Mouse (Mus musculus) adrenal gland, postnatal 25 days (tissue): ENCODE data around the gene Opcml. TPM values are rescaled to one million over a fixed set of nuclear protein-coding genes. Genes with fewer than 3 reads are reported as not detected.

Source experiments
- DNase-seq: peaks from one replicate; pipeline ENCODE4 v3.0.0; 2021; ENCODE audit warnings: mixed read lengths
- total RNA-seq: library from RNA; stranded (reverse); gene quantifications from 2 replicates; pipeline ENCODE4 v1.2.3, GENCODE M21; 2021

The Opcml gene
- total RNA-seq, 1 experiment from 2014 or later: 1.1 TPM

DNA sequence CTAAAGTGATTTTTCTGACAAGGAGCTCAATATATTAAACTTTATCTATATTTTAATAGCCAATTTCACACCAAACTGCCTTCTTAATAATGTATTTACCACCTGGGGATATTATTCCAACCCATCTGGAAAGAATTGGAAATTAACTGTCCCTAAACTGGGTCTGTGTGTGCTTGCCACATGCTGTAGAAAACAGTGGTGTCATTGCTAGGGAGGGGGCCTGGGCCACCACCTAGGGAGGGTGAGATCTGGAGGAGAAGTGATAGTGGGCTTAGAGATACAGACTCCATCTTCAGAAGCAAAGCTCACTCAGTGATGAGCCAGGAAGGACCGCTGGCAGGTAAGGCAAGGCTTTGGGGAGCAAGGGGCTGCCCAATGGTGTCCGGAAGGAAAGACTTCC is 537.9 kb downstream of the Opcml start:
- no peak for DNase-seq

DNA sequence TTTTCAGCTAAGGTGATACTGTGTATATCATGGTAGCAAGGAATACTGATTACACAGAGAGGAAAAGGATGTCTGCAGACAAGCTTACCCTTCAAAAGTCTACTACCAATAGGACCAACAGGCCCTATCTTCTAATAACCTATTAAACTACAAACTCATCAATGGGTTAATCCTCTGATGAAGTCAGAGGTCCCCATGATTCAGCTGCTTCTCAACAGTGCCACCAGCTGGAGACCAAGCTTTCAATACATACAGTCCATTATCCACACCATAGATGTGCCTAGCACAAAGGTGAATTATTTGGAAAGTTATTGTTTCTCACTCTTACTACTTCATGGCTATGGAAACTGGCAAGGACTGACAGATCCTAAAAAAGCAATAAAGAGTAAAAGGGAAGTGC is 538.9 kb downstream of the Opcml start:
- DNase-seq: peak; percentile 16

DNA sequence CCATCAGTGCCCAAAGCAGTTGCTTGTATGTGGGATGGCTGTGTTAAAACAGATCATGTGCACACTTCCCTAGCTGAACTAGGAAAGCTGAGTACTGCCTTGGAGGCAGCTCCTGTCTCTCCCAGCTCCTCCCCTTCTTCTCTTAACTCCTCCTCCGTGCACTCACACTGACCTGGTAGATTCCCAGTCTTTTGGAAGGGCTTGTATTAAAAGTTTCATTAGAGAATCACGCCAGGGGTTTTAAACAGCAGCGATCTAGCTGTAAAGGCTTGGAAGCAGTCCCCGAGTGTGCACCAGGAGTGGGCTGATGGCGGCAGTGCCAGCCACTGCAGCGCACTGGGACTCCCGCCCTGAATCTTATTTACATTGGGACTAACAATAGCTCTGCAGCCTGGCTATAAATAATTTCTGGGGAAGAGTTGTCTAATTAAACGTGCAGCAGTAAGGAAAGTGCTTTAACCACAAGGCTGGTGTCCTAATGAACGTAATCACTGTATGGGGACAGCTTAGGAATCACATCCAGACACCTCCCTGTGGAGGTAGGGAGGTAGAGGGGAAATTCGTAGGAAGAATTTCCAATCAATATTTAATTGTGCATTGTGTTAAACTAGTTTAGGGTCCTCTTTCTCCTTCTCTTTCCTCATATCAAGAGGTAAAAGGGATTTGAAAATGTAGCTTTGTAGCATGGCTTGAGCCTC is 546.1 kb downstream of the Opcml start:
- DNase-seq: no peak

DNA sequence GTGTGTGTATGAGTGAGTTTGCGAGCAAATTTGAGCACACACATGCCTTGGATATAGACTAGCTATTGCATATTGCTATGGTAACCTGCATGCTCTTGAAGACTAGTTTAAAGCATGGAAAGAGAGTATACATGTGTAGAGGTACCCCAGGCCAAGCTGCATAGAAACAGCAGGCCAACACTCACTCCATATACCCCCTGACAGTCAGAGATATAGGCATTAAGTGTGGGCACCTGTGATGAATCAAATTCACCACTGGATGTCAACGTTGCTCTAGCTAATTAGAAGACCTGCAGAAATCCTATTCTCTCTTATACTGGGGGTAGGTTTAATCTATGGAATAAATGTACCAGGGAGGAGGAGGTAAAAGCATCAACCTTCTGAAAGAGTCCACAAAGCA is 547.3 kb downstream of the Opcml start:
- no peak for DNase-seq

DNA sequence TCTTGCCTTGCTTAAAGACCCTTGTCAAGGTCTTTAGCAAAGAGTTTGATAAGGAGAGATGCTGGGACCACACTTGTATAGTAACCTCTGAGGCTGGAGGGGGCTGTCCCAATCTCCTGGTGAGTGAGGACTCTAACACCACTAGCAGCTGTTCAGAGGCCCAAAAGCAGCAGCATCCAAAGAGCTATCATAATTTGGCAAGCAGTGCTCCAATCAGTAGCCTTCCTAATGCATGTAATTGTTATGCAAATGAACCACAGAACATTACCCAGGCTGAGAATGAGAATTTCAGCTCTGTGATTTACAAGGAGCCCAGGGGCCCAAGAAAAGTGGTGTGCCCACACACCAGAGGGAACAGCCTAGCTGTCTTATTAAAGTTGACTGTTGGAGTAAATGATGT is 564.4 kb downstream of the Opcml start:
- no peak for DNase-seq

DNA sequence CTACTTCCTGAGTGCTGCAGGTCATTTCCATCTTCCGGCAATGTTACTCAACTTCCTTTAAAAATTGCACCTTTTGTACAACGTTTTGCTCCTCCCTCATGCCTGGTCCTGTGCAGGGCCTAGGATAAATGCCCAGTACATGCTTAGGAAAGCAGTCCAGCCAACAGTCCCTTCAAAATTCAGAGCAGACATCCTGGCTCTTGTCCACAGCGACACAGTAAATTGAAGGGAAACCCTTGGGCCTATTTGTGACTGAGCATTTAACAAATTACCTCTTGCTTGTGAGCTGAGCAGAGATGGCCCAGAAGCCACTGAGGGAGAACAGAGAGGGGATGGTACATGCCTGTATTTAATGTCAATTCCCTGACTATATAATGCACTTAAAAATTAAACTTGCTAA is 567.4 kb downstream of the Opcml start:
- no peak for DNase-seq

DNA sequence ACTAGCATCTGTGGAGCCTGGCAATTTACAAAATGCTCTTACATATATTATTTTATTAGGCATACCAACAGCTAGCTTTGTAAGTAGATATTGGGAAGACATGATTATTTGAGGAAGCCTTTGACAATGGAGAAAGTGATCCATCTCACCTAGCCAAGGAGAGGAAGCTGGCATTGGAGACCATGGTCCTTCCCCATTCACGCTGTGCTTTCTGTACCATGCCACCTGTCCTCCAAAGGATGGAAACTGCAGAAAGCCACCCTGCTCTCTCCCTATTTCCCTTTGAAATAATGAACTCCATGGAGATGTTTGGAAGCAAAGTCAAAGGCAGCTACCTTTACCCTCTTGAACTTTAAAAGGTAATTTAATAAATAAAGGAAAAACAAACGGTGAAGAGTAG is 570.1 kb downstream of the Opcml start:
- no peak for DNase-seq

DNA sequence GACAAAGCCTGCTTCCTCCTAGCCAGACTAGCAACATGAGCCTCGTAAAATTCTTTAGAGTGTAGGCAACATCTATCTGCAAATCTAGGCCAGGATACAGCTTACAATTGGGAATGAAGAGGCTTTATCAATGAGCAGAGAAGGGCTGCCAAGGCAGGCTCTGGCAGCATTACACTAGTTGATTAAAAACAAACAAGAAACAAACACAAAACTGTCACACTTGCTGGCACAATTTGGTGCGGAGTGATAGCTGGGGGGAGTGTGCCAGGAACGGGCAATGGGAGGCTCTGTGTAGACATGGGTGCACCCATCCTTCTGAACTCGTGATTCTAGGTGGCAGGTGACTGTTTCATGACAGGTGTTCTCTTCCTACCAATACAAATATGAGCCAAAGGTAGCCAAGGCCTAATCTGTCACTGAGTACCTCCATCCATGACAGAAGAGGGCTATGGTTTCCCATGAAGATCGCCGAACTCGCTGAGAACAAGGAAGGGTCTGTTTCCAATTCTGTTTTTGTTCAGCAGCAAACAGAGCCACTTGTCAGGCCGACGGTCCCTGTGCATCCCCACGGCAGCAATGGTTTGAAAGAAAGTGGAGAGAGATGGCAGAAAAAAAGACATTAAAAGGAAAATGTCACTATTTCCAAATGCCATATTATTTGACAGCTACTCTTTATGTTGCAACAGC is 574.0 kb downstream of the Opcml start:
- DNase-seq: no peak

DNA sequence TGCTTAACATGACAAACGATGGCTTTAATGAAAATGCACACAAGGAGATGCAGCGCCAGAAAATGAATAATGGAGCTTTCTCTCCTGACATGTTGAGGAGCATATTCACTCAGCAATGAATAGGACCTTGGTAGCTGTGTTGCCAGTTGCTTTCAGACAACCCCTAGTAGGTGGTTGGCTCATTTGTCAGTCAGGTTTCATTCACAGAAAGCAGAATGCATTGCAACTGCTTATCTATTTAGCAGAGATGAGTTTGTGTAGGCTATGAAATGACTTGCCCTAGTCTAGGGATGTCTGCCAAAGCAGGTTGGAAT is 574.5 kb downstream of the Opcml start:
- DNase-seq: no peak

DNA sequence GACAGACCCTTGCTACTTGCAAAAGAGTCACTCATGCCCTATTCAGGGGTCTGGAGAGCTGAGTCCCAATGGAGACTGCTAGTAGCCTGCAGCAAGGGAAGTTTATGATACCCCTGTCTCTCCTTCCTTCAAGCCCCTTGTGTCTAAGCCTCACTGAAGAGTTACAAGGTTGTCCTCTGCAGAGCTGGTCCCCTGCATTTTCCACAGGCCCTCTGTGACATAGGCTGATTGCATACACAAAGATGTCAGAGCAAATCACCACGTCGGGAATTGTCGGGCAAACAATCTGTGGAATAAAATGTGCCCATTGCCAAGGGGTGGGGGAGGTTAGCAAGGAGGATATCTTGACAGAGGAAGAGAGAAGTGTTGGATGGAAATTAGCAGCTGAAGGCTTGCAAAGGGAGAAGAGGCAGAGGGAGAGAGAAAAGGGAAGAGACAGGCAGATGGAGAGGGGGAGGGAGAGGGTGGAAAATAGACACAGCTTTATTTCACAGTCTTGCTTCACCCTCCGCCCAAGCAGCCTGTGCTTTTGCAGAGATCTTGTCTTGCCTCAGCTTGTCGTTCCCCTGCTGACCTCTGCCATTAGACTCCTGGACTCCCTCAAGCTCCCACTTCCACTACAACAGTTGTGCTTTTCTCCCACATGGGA is 596.1 kb downstream of the Opcml start:
- DNase-seq: no peak

DNA sequence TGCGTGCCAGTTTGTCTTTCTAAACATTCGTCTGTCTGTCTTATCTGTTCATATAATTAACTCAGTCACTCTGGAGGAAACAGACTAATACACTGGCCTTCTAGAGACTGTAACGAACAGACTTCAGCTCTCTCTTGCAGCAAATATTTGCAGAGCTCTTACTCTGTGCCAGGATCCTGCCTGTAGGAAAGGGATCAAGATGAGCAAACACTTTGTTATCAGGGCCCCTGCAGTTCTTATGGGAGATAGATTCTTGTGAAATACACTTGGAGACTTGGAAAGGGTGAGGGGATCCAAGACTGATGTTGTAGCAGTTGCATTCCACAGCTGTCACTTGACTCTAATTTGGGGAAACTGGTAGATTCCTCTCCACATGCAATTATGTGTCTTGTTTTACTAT is 604.6 kb downstream of the Opcml start:
- no peak for DNase-seq

DNA sequence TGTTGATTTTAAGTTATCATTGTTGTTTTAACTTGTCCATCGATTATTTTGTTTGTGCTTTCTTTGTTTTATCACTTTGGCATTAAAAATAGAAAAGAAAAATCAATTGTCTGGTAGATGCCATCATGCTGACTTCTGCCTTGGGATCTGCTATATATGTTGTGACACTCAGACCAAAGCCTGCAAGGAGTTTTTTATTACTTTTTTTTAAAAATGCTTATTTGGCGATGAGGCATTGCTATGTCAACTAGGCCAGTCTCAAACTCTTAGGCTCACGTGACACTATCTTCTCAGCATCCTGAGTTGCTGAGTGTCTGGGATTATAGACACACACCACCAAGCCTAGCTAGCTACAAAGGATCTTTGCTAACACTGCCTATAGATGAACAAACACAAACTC is 605.1 kb downstream of the Opcml start:
- DNase-seq: no peak

DNA sequence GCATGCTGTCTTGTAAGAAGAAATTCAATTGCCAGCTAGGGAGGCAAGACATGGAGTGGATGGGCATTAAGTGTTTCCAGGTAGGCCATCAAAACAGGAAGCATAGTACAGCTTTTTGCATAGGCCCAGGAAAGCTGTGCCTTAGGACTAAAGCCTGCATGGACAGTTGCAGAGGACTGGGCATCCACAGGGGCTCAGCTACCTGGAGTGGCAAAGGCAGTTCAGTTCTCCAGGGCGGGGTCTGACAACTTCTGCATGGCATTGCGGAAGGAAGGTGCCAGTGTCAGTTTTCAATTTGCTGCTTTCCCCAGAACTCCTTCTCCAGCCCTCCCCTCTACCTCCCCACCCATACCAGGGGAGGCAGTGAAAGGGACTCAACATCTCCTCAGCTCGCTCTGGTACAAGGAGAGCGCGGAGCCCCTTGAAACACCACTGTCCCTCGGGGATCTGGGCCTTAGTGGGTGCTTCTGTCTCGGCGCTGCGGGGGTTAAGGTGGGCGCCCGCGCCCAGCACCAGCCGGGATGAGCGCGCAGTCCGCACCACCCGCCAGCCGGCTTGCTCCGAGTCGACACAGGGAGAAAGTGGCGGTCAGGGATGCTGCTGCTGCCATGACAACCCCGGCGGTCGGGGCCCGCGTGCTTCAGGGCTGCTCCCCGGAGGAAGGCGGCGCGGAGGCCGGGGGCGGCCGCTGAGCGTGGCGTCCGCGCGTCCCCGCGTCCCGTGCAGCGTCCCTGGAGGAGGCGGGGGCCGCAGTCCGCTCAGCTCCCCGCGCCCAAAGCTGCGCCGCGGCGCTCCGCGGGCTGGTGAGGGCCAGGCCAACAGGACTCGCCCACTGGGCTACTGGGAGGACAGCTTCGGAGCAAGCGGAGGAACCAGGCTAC is 612.4 kb downstream of the Opcml start:
- DNase-seq: peak; percentile 43

DNA sequence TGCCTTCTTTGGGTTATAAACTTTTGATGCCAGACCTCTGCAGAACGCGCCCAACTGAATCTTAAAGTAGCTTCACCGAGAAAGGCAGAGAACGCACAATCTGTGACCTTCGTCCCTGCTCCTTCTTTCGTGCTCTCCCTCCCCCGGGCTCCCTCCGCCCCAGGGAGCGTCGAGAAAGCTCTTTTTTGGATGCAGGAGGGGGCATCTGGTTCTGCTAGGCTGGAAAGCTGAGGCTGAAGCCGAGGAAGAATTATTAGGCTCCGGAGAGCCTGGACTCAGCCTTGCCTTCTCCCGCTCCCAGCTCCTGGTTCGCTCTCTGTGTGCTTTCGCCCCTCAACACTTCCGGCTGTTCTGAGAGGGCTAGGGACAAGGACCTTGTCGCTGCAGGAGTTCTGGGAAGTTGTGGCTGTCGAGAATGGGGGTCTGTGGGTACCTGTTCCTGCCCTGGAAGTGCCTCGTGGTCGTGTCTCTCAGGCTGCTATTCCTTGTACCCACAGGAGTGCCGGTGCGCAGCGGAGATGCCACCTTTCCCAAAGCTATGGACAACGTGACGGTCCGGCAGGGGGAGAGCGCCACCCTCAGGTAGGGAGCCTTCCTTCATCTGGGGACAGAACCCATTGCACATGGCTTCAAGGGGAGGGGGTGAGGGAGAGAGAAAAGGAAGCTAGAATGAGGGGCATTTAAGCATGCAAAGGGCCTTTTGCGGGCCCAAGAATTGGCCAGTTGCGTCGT is 613.4 kb downstream of the Opcml start:
- peak; percentile 79 for DNase-seq

DNA sequence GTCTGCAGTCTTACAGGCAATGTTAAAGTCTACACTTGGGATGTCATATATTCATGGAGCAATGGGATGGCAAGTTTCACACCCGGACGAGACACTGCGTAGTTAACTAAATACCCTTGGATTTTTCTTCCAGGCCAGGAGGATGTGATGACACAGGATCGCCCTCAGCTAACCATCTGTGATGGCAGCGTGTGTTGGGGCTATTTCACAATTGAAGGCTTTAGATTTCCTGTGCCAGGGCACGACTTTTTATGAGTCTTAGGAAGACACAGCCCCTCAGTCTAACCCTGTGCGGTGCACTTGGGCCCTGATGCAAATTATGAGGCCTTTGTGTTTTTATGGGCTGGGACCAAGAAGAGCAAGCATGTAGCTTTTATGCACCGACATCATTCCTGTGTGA is 614.0 kb downstream of the Opcml start:
- DNase-seq: no peak

DNA sequence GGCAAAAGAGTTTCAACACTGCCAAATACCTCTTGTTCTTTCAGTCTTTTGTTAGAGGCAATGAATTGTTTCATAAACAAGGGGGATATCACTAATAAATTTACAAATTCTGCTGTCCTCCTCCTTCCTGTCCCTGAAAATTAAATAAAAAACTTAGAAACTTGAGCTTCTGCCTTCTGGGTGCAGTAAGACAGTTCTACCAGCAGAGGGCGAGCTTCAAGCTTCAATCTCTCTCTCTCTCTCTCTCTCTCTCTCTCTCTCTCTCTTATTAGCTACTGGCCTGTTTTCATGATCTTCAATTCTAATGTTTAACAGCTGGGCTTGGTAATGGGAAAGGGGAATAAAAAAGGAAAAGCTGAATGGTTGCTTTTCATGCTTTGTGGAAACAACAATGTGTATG is 615.2 kb downstream of the Opcml start:
- peak; percentile 15 for DNase-seq

DNA sequence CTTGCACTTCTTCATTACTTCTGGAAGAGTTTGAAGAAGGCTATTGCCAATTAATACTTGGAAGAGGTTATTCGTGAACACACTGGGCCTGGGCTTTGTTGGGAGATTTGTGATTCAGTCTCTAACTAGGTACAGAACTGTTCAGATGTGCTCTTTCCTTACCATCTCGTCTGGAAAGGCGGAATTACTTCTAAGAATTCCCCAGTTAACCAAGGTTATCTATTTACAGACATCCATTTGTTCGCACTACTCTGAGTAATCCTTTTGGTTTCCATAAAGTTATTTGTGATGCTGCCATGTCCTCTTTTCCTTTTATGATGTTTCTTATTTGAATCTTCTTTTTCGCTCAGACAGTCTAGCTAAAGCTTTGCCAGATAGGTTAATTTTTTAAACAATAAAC is 630.2 kb downstream of the Opcml start:
- DNase-seq: no peak

DNA sequence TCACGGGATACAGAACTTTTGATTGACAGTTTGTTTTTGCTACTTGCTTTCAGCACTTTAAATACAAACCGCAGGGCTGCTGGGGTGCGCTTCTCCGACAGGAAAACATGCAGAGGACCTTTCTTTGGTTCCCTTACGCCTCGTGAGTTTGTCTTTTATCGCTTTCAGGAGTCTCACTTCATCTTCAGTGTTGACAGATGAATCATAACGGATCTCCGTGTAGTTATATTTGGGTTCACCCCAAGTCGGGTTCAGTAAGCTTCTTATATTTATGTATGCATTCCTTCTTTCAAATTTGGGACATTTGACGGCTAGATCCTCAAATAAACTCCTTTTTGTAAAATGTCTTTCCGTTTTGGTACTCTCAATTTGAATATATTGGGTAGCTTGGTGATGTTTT is 632.8 kb downstream of the Opcml start:
- no peak for DNase-seq

DNA sequence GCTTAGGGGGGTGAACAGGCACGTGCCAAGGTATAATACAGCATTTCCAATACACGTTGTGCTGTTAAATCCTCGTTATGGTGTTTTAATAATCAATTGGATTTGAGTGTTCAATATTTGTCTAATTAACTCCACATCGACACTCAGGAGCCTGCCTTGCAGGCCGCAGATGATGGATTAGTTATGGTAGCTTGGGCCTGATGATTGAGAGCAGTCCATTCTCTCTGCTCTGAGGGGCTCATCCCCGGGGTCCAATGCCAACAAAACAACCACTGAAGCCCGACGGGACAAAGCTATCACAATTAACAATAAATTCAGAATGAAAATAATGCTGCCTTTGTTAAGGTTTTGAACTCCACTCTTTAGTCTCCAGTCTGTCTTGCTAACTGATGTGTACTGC is 641.6 kb downstream of the Opcml start:
- DNase-seq: no peak

DNA sequence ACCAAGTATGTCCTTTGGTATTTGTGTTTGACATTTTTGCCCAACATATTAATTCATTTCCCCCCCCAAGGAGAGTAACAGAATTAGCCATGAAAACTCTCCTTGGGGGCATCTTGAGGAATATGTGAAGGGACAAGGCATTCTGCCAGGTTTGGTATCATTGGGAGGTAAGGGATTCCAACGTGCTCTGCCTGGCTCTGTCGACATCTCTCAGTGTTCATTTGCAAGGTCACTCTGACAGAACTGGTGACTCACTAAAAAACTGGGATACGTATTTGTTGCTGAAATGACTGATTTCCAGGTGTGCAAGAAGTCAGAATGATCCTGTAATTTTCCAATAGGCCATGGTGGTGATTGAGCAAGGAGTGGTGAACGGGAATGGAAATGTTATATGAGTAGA is 648.2 kb downstream of the Opcml start:
- DNase-seq: no peak

DNA sequence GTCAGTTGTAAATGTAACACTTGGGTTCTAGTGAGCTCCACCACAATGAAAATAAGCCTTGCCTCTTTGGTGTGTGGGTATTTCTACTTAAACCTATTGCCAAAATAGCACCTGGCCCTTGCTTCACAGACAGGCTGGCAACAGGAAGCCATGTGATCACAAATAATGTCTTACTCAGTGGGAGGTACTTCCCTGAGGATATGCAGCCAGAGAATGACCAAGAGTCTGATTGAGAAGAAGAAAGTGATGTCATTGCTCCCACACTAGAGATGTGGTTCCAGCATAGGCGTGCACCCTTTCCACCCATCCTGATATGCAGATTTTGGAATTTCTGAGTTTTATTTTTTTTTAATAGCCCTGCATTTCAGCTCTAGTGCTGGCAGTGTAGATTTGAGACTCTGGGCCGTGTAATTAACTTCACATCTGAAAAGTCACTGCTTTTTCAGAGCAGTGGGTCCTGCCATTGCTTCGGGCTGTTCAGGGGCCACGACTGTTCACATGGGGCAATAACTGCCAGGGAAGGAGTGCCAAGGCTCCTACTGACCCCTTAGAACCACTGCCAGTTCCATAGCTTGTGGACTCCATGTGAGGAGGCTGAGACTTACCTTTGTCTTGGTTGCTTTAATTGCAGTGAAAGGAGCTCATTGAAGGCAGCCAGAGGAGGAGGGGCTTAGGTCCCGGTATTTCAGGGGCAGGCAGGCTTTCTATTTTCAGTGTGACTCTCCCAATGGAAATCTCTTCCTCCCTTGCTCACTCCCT is 649.0 kb downstream of the Opcml start:
- no peak for DNase-seq
